Mouse (Mus musculus): ENCODE data around the gene Ktn1.

- no peak for TF ChIP-seq CTCF (IDR thresholded peaks at IDR 0.05; ENCODE audit: extremely low read depth, insufficient read depth, low read length)
- no peak for TF ChIP-seq POLR2A (IDR thresholded peaks at IDR 0.05; ENCODE audit: extremely low read depth, insufficient read depth, low read length)
Measured at GRCm38 (mm10) chr14:47748714-47749113, 100.5 kb downstream of the Ktn1 start.
